Mouse (Mus musculus): ENCODE data around the gene Map3k4.

GRCm38 (mm10) chr17:12199933-12200332, 118.7 kb downstream of the Map3k4 start:
- TF ChIP-seq CTCF (IDR thresholded peaks at IDR 0.05; ENCODE audit: low read depth, low read length) (no peak), GATA1 (IDR thresholded peaks at IDR 0.05; ENCODE audit: borderline replicate concordance, low read length) (no peak)

Measured in G1E (cell line).